Mouse (Mus musculus) monocyte, adult 5-6 weeks (primary cell): Measurements from ENCODE around the gene 1700028J19Rik. TPM values are rescaled to one million over a fixed set of nuclear protein-coding genes. Genes with fewer than 3 reads are reported as not detected.
"Not testable (repeated sequence)": the region's sequence is repeated elsewhere in the genome, so short reads cannot be mapped to it uniquely, and the experiment has no call there.

Experiments
- ATAC-seq: fragments of 153-309, 156-312 bp; replicated peaks from 2 replicates; pipeline ENCODE4 v1.8.0; 2017; ENCODE audit warnings: mild to moderate bottlenecking; ENCODE audit not compliant: low TSS enrichment, insufficient number of reproducible peaks, severe bottlenecking, poor library complexity, low FRiP score
- total RNA-seq: library from RNA; stranded (forward); fragments of 200-1000, 200-491, 200-594 nt; gene quantifications from 3 replicates; pipeline ENCODE4 v1.2.3, GENCODE M21; 2017

1700028J19Rik gene
- total RNA-seq, 1 experiment from 2014 or later, result not detected

GRCm38 (mm10) chr7:44187936-44188335, 58.6 kb downstream of the 1700028J19Rik start, which contains the start of gene Klk1b24:
TSS of gene Klk1b24 (plus strand) at chr7:44188236.
- ATAC-seq, result not testable (repeated sequence)

GRCm38 (mm10) chr7:44186516-44186915, 60.0 kb downstream of the 1700028J19Rik start:
- not testable (repeated sequence) for ATAC-seq

Other genes with a start within 250 kb of the 1700028J19Rik start
- not detected in 3 replicates for gene Klk1b26, start 234.5 kb downstream of the 1700028J19Rik start, total RNA-seq
- 2.3 TPM in 1 of 3 replicates, not detected in the others for gene Klk1b27, start 194.4 kb downstream of the 1700028J19Rik start, total RNA-seq
- gene Klk1b21, start 144.4 kb downstream of the 1700028J19Rik start, total RNA-seq, result not detected in 3 replicates
- gene Klk1b22, start 134.0 kb downstream of the 1700028J19Rik start, total RNA-seq, result not detected in 3 replicates
- gene Klk1b16, start 109.9 kb downstream of the 1700028J19Rik start, total RNA-seq, result not detected in 3 replicates
- gene Klk1b24, start 58.5 kb downstream of the 1700028J19Rik start, total RNA-seq, result not detected in 3 replicates
- not detected in 3 replicates for gene Klk1b3, start 48.5 kb downstream of the 1700028J19Rik start, total RNA-seq
- gene Klk1b4, start 39.3 kb downstream of the 1700028J19Rik start, total RNA-seq, result not detected in 3 replicates
- gene Klk1b5, start 30.8 kb downstream of the 1700028J19Rik start, total RNA-seq, result not detected in 3 replicates
- gene Klk1, start 21.3 kb downstream of the 1700028J19Rik start, total RNA-seq, result not detected in 3 replicates
- not detected in 3 replicates for gene Gm36864, start 10.5 kb downstream of the 1700028J19Rik start, total RNA-seq
- 28.3 to 44.7 TPM (median 44.0 TPM) in 3 replicates for gene 2410002F23Rik, start within 50 bp of the 1700028J19Rik start, total RNA-seq
- gene Acp4, start 10.7 kb upstream of the 1700028J19Rik start, total RNA-seq, result not detected in 3 replicates
- not detected in 3 replicates for gene Gm15517, start 14.8 kb upstream of the 1700028J19Rik start, total RNA-seq
- gene Clec11a, start 60.2 kb upstream of the 1700028J19Rik start, total RNA-seq, result 0.49 to 1.6 TPM (median 0.85 TPM) in 3 replicates
- gene Shank1, start 63.6 kb upstream of the 1700028J19Rik start, total RNA-seq, result 0.19 to 1.2 TPM in 2 of 3 replicates, not detected in the other
- not detected in 3 replicates for gene Syt3, start 137.4 kb upstream of the 1700028J19Rik start, total RNA-seq
- 3.5 TPM in 1 of 3 replicates, not detected in the others for gene 1700008O03Rik, start 139.1 kb upstream of the 1700028J19Rik start, total RNA-seq
- not detected in 3 replicates for gene Lrrc4b, start 182.3 kb upstream of the 1700028J19Rik start, total RNA-seq
- gene Aspdh, start 218.7 kb upstream of the 1700028J19Rik start, total RNA-seq, result not detected in 3 replicates
- gene Josd2, start 221.3 kb upstream of the 1700028J19Rik start, total RNA-seq, result 12.9 to 40.9 TPM (median 17.1 TPM) in 3 replicates
- gene Emc10, start 249.8 kb upstream of the 1700028J19Rik start, total RNA-seq, result 21.7 to 29.0 TPM (median 23.3 TPM) in 3 replicates
- 2.0 TPM in 1 of 3 replicates, not detected in the others for gene Fam71e1, start 249.9 kb upstream of the 1700028J19Rik start, total RNA-seq